Mouse (Mus musculus): ENCODE data around the gene Stam2. TPM values are rescaled to one million over a fixed set of nuclear protein-coding genes. Genes with fewer than 3 reads are reported as not detected.

Stam2 gene
- polyA plus RNA-seq, 1 experiment = 6.2 TPM

- peaks cover 56% of the 10 kb centered on the region for H3K36me3 ChIP-seq (replicated peaks; ENCODE audit: low read length)
- TF ChIP-seq GATA1 (IDR thresholded peaks at IDR 0.05; ENCODE audit: borderline replicate concordance, low read length) (no peak), FLI1 (IDR thresholded peaks at IDR 0.05; ENCODE audit: low read length) (no peak)
- peaks cover 7% of the 10 kb centered on the region for H3K9me3 ChIP-seq
- no peaks in the 10 kb centered on the region for H3K27me3 ChIP-seq (replicated peaks)
- H3K4me1 ChIP-seq = peaks cover 31% of the 10 kb centered on the region
- H3K4me3 ChIP-seq (replicated peaks) = no peak overlapping the region
These were observed 9.5 kb downstream of the Stam2 start for GRCm38 (mm10) chr2:52732611-52733010.

GRCm38 (mm10) chr2:52732001-52732400, 10.1 kb downstream of the Stam2 start:
- Histone ChIP-seq H3K9me3 (peaks cover 7% of the 10 kb centered on the region), H3K4me3 (replicated peaks) (no peak overlapping the region), H3K36me3 (replicated peaks; ENCODE audit: low read length) (peaks cover 56% of the 10 kb centered on the region), H3K27me3 (replicated peaks) (no peaks in the 10 kb centered on the region), H3K4me1 (peaks cover 31% of the 10 kb centered on the region)
- TF ChIP-seq FLI1 (IDR thresholded peaks at IDR 0.05; ENCODE audit: low read length) = no peak
- TF ChIP-seq GATA1 (IDR thresholded peaks at IDR 0.05; ENCODE audit: borderline replicate concordance, low read length) = no peak

GRCm38 (mm10) chr2:52730891-52731290, 11.2 kb downstream of the Stam2 start:
- no peak for TF ChIP-seq FLI1 (IDR thresholded peaks at IDR 0.05; ENCODE audit: low read length)
- TF ChIP-seq GATA1 (IDR thresholded peaks at IDR 0.05; ENCODE audit: borderline replicate concordance, low read length) = no peak

GRCm38 (mm10) chr2:52720231-52721025, 21.7 kb downstream of the Stam2 start:
- peaks cover 8% of the 10 kb centered on the region for H3K4me1 ChIP-seq
- no peak for TF ChIP-seq FLI1 (IDR thresholded peaks at IDR 0.05; ENCODE audit: low read length)
- no peak for TF ChIP-seq GATA1 (IDR thresholded peaks at IDR 0.05; ENCODE audit: borderline replicate concordance, low read length)
- peaks cover 31% of the 10 kb centered on the region for H3K36me3 ChIP-seq (replicated peaks; ENCODE audit: low read length)
- no peaks in the 10 kb centered on the region for H3K27me3 ChIP-seq (replicated peaks)
- no peaks in the 10 kb centered on the region for H3K9me3 ChIP-seq
- H3K4me3 ChIP-seq (replicated peaks) = no peak overlapping the region

More at GRCm38 (mm10) chr2:52730891-52731290, 11.2 kb downstream of the Stam2 start:
- H3K4me3 ChIP-seq (replicated peaks) = no peak overlapping the region
- H3K36me3 ChIP-seq (replicated peaks; ENCODE audit: low read length) = peaks cover 54% of the 10 kb centered on the region
- no peaks in the 10 kb centered on the region for H3K27me3 ChIP-seq (replicated peaks)
- H3K4me1 ChIP-seq = peaks cover 33% of the 10 kb centered on the region
- peaks cover 7% of the 10 kb centered on the region for H3K9me3 ChIP-seq

GRCm38 (mm10) chr2:52717076-52717475, 25.0 kb downstream of the Stam2 start:
- Histone ChIP-seq H3K4me3 (replicated peaks) (no peak overlapping the region), H3K36me3 (replicated peaks; ENCODE audit: low read length) (peaks cover 65% of the 10 kb centered on the region), H3K9me3 (no peaks in the 10 kb centered on the region), H3K4me1 (no peaks in the 10 kb centered on the region), H3K27me3 (replicated peaks) (no peaks in the 10 kb centered on the region)
- TF ChIP-seq FLI1 (IDR thresholded peaks at IDR 0.05; ENCODE audit: low read length) (no peak), GATA1 (IDR thresholded peaks at IDR 0.05; ENCODE audit: borderline replicate concordance, low read length) (no peak)

- Histone ChIP-seq H3K4me1 (no peaks in the 10 kb centered on the region), H3K27me3 (replicated peaks) (no peaks in the 10 kb centered on the region), H3K36me3 (replicated peaks; ENCODE audit: low read length) (peaks cover 70% of the 10 kb centered on the region), H3K9me3 (no peaks in the 10 kb centered on the region), H3K4me3 (replicated peaks) (no peak overlapping the region)
- no peak for TF ChIP-seq FLI1 (IDR thresholded peaks at IDR 0.05; ENCODE audit: low read length)
- TF ChIP-seq GATA1 (IDR thresholded peaks at IDR 0.05; ENCODE audit: borderline replicate concordance, low read length) = no peak
These were observed 26.5 kb downstream of the Stam2 start for GRCm38 (mm10) chr2:52715538-52715937.

- Histone ChIP-seq H3K27me3 (replicated peaks) (no peaks in the 10 kb centered on the region), H3K9me3 (no peaks in the 10 kb centered on the region), H3K4me3 (replicated peaks) (no peak overlapping the region), H3K36me3 (replicated peaks; ENCODE audit: low read length) (peaks cover 75% of the 10 kb centered on the region), H3K4me1 (no peaks in the 10 kb centered on the region)
- TF ChIP-seq GATA1 (IDR thresholded peaks at IDR 0.05; ENCODE audit: borderline replicate concordance, low read length) (no peak), FLI1 (IDR thresholded peaks at IDR 0.05; ENCODE audit: low read length) (no peak)
These were observed 28.0 kb downstream of the Stam2 start for GRCm38 (mm10) chr2:52714111-52714510.

GRCm38 (mm10) chr2:52710804-52711203, 31.3 kb downstream of the Stam2 start:
- H3K4me3 ChIP-seq (replicated peaks) = no peak overlapping the region
- no peaks in the 10 kb centered on the region for H3K9me3 ChIP-seq
- H3K27me3 ChIP-seq (replicated peaks) = no peaks in the 10 kb centered on the region
- TF ChIP-seq FLI1 (IDR thresholded peaks at IDR 0.05; ENCODE audit: low read length) = no peak
- TF ChIP-seq GATA1 (IDR thresholded peaks at IDR 0.05; ENCODE audit: borderline replicate concordance, low read length) = no peak
- H3K4me1 ChIP-seq = peaks cover 4% of the 10 kb centered on the region
- H3K36me3 ChIP-seq (replicated peaks; ENCODE audit: low read length) = peaks cover 92% of the 10 kb centered on the region

- Histone ChIP-seq H3K27me3 (replicated peaks) (no peaks in the 10 kb centered on the region), H3K4me3 (replicated peaks) (no peak overlapping the region), H3K9me3 (no peaks in the 10 kb centered on the region), H3K36me3 (replicated peaks; ENCODE audit: low read length) (peaks cover 88% of the 10 kb centered on the region), H3K4me1 (peaks cover 18% of the 10 kb centered on the region)
- no peak for TF ChIP-seq FLI1 (IDR thresholded peaks at IDR 0.05; ENCODE audit: low read length)
- no peak for TF ChIP-seq GATA1 (IDR thresholded peaks at IDR 0.05; ENCODE audit: borderline replicate concordance, low read length)
These were observed 32.7 kb downstream of the Stam2 start for GRCm38 (mm10) chr2:52709417-52709816.

- Histone ChIP-seq H3K27me3 (replicated peaks) (no peaks in the 10 kb centered on the region), H3K36me3 (replicated peaks; ENCODE audit: low read length) (peaks cover 67% of the 10 kb centered on the region), H3K9me3 (no peaks in the 10 kb centered on the region), H3K4me1 (peaks cover 25% of the 10 kb centered on the region), H3K4me3 (replicated peaks) (no peak overlapping the region)
- TF ChIP-seq GATA1 (IDR thresholded peaks at IDR 0.05; ENCODE audit: borderline replicate concordance, low read length) = no peak
- TF ChIP-seq FLI1 (IDR thresholded peaks at IDR 0.05; ENCODE audit: low read length) = no peak
These were observed 40.6 kb downstream of the Stam2 start for GRCm38 (mm10) chr2:52701368-52702036.

Data from megakaryocyte, embryonic 14.5 days (primary cell).